Mouse (Mus musculus): Measurements from ENCODE around the gene Olfr1040.
"Not testable (repeated sequence)": the region's sequence is repeated elsewhere in the genome, so short reads cannot be mapped to it uniquely, and the experiment has no call there.

The Olfr1040 gene

DNA sequence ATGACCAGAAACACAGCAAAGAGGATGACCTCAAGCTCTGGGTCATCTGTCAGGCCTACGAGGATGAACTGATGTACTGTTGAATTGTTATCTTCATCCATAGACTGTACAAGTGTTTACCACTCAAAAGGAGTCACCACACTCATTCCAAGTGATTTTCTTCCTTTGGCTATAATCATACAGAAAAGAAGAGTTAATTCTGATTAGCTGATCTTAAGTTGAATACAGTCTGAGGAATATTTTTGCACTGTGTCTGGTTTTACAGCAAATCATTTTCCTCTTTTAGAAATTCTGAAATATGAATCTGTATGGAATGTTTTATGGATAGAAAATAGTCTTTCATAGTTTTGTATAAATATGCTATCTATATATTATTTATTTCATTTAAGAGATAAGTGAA lies at the start of gene Olfr1040:
Gene Olfr1040, minus strand, starts transcription at position 101 of the 400 bp plus-strand sequence.
- DNase-seq = no peak

DNA sequence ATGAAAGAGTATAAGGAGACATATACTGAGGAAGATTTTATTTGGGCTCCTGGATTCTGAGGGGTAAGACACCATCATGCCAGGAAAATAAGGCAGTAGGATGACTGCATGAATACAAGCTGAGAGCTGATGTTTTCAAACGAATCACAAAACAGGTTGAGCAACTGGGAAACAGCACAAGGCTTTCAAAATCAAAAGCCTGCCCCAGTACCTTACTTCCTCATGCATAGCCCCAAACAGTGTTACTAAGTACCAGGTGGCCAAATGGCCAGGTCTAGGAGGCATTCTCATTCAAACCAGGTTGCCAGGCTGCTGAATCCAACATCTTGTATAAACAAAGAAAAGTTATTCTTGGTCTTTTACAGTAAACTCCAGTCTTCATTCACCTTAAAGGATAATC lies 49.3 kb upstream of the Olfr1040 start:
- DNase-seq = no peak

DNA sequence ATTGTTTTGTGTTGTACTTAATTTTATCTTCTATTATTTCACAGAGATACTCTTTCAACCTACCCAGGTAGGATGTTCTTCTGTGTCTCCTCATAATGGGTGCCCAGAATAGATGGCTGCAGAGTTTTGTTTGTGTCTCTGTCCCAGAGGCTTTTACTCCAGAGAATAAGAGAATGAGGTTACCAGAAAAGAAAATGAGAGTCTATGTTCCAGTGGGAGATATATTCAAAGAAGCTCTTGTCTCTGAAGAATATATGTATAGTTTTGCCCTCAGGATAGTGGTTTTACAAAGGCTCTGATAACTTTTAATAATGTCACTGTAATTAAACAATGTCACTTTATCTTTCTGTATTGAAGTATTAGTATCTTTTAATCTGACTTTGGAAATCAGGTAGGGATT lies 39.1 kb upstream of the Olfr1040 start, which contains the start of gene Olfr52:
Gene Olfr52, minus strand, starts transcription at position 101 of the 400 bp plus-strand sequence.
- no peak for DNase-seq

DNA sequence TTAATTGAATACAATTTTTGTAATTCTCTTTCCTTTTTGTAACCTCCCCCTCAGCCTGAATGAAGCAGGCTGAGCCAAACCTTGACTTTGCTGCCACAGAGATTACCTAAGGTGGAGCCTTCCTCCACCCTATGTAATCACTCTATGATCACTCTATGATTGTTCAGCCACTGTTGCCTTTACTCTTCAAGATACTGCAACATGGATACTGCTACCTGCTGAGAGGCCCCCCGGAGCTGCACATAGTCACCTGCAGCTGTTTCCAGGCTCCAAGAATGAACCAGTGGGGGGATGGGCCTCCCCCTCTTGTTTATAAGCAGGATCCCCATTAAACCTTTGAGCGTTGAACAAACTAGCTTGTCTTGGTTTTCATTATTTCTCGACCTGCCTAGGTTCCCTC lies 33.4 kb upstream of the Olfr1040 start:
- no peak for DNase-seq

DNA sequence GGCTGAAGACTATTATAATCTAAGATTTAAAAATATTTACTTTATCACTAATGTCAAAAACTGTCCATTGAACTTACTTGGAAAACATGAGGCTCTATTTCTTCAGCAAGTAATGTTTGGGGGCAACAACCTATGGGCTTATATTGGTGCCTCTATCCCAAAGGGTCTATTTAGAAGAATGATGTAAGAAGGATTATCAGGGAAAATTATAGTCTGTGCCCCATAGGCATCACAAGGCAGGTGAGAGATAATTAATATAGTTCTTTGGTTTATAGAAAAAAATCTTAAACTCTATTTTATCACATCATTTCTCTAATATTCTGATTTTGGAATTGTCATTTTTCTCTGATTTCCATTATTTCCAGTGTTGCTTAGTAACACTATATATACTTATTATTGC lies 31.2 kb upstream of the Olfr1040 start, which contains the start of gene Olfr1044:
Gene Olfr1044, minus strand, starts transcription at position 101 of the 400 bp plus-strand sequence.
- no peak for DNase-seq

DNA sequence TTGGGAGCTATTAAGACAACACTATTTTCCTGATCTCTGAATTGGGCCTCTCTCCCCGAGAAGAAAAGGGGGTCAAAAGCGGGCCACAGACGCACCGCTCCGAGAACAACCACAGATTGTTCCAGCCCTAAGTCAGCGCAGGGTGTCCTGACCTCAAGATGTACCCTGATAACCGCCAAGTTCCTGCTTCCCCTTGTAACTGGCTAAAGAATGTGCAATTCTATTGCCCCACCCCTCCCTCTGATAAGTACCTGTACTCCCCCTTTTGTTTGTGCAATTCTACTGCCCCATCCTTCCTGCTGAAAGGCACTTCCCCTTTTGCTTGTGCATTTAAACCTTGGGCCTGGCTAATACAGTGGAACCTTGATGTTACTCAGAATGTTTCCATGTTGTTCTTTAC lies 28.9 kb upstream of the Olfr1040 start:
- not testable (repeated sequence) for DNase-seq

DNA sequence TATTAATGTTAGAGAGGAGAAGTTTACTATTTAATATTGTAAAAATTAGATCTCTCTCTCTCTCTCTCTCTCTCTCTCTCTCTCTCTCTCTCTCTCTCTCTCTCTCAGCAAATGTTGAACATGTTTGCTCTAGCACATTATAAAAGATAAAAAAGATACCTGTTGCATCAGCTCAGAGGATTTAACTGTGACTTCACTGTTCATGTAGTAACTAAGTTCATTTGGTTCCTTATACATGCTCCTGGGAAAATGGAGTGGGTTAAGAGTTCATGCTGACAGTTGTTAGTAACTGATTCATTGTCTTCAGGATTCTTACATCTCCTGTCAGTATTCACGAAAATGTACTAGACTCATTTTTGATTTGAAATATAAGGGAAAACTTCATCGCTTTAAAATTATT lies 20.9 kb upstream of the Olfr1040 start, which contains the start of gene Olfr1043:
Gene Olfr1043, minus strand, starts transcription at position 101 of the 400 bp plus-strand sequence.
- no peak for DNase-seq

DNA sequence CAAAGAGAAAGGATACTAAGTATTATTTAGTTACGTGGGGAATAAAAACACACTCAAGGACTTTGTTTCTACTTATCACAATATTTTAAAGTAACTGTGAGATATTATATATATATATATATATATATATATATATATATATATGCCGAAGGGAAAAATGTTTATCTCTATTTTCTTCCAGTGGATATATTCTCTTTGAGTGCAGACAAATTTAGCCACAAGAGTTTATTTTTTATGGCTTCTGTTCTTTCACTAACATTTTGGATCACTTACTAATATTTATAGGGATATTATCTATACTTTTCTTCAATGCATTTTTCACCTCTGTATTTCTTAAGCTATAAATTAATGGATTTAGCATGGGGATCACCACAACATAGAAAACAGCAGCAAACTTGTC lies 15.2 kb upstream of the Olfr1040 start, which contains the start of gene Olfr1042:
Gene Olfr1042, minus strand, starts transcription at position 101 of the 400 bp plus-strand sequence.
- DNase-seq = no peak

DNA sequence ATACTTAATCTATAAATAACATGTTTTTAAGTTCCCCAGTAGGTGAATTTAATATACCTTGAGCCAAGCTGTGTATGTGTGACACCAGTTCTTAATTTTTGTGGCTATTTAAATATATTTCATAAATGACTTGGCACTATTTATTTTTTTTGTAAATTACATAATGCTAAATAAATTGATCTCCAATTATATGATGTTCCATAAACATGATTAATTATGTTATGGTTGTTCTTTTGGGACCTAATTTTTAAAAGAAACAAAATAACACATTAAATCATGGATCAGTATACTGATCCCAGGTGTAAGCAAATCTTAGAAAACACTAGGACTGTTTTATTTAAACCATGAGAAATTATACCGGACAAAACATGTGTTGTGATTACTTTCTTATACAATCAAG lies 10.7 kb downstream of the Olfr1040 start, which contains the start of gene Olfr1039:
Gene Olfr1039, minus strand, starts transcription at position 101 of the 400 bp plus-strand sequence.
- DNase-seq = no peak
